Mouse (Mus musculus) CH12.LX (cell line): Measurements from ENCODE around the gene Slc22a15. TPM values are rescaled to one million over a fixed set of nuclear protein-coding genes. Genes with fewer than 3 reads are reported as not detected.

ENCODE experiments used
- DNase-seq: peaks from one replicate; pipeline ENCODE4 v3.0.0-alpha.2; 2013; ENCODE audit errors: extremely low read depth
- H3K27ac ChIP-seq: 2 replicates; pipeline ENCODE4 v1.5.1; 2012; ENCODE audit warnings: low read depth, mild to moderate bottlenecking, control low read depth, moderate library complexity; ENCODE audit not compliant: insufficient read depth
- H3K27me3 ChIP-seq: replicated peaks from 2 replicates; pipeline ENCODE3; 2012; ENCODE audit warnings: inconsistent platforms
- H3K36me3 ChIP-seq, 2 experiments: replicated peaks in 1 of 2; 2 replicates each; pipeline versions ENCODE3 to v1.6.1; 2012; ENCODE audit warnings: inconsistent platforms in 1 of 2, low read length in 1 of 2, mild to moderate bottlenecking in 1 of 2, mixed read lengths in 1 of 2, moderate library complexity in 1 of 2; ENCODE audit not compliant: control insufficient read depth in 1 of 2, insufficient read depth in 1 of 2
- H3K4me1 ChIP-seq, 2 experiments: 2 replicates each; pipeline ENCODE4 v1.6.1; 2012; ENCODE audit warnings: inconsistent platforms in 1 of 2, moderate library complexity in 1 of 2; ENCODE audit not compliant: insufficient read depth in 2 of 2, control insufficient read depth in 1 of 2
- H3K4me2 ChIP-seq: 2 replicates; pipeline ENCODE4 v1.6.1; 2012; ENCODE audit warnings: low read depth, mild to moderate bottlenecking, control low read depth; ENCODE audit not compliant: poor library complexity, insufficient read depth, severe bottlenecking
- H3K4me3 ChIP-seq, 3 experiments: fragments of 150-350 bp in 1 of 3; sonication (generic) in 1 of 3; replicated peaks in 1 of 3; 2 replicates each; pipeline versions ENCODE3 to v1.5.1; 2011 to 2012; ENCODE audit warnings: low read depth in 2 of 3, low read length in 2 of 3, mild to moderate bottlenecking in 2 of 3, moderate library complexity in 2 of 3, control low read depth in 1 of 3, improper control_type of control experiment in 1 of 3, inconsistent platforms in 1 of 3, mixed read lengths in 1 of 3; ENCODE audit not compliant: poor library complexity in 1 of 3
- H3K79me2 ChIP-seq: replicated peaks from 2 replicates; pipeline ENCODE4 v1.6.1; 2012; ENCODE audit warnings: mild to moderate bottlenecking, moderate library complexity; ENCODE audit not compliant: control insufficient read depth, poor library complexity, insufficient read depth, severe bottlenecking; ENCODE audit errors: extremely low read depth
- H3K9ac ChIP-seq: 2 replicates; pipeline ENCODE4 v1.6.1; 2012; ENCODE audit warnings: low read depth, mild to moderate bottlenecking, control low read depth, moderate library complexity; ENCODE audit not compliant: insufficient read depth
- H3K9me3 ChIP-seq: replicated peaks from 2 replicates; pipeline ENCODE3; 2012; ENCODE audit warnings: low read length, inconsistent platforms, mixed read lengths
- CHD2 ChIP-seq: IDR thresholded peaks from 2 replicates; pipeline ENCODE4 v1.6.1; 2011; ENCODE audit warnings: low read length, improper control_type of control experiment
- E2F4 ChIP-seq: IDR thresholded peaks from 2 replicates; pipeline ENCODE4 v1.6.1; 2011; ENCODE audit warnings: low read depth, low read length, improper control_type of control experiment; ENCODE audit not compliant: insufficient replicate concordance
- ELF1 ChIP-seq: IDR thresholded peaks from 2 replicates; pipeline ENCODE4 v1.6.1; 2014; ENCODE audit warnings: low read depth, mild to moderate bottlenecking, inconsistent platforms, low read length, improper control_type of control experiment
- ETS1 ChIP-seq: conservative IDR thresholded peaks from 2 replicates; pipeline ENCODE4 v1.6.1; 2012; ENCODE audit warnings: low read depth, mild to moderate bottlenecking, inconsistent platforms, low read length, improper control_type of control experiment, moderate library complexity
- GABPA ChIP-seq: IDR thresholded peaks from 2 replicates; pipeline ENCODE4 v1.6.1; 2012; ENCODE audit warnings: low read depth, low read length, improper control_type of control experiment, inconsistent platforms; ENCODE audit not compliant: insufficient replicate concordance
- HCFC1 ChIP-seq: IDR thresholded peaks from 2 replicates; pipeline ENCODE4 v1.6.1; 2012; ENCODE audit warnings: low read depth, mild to moderate bottlenecking, inconsistent platforms, low read length, improper control_type of control experiment
- IRF4 ChIP-seq: IDR thresholded peaks from 2 replicates; pipeline ENCODE4 v1.6.1; 2014; ENCODE audit warnings: low read depth, mild to moderate bottlenecking, inconsistent platforms, low read length, improper control_type of control experiment
- JUND ChIP-seq: conservative IDR thresholded peaks from 2 replicates; pipeline ENCODE4 v1.6.1; 2011; ENCODE audit warnings: low read depth, low read length, improper control_type of control experiment
- KAT2A ChIP-seq: IDR thresholded peaks from 2 replicates; pipeline ENCODE4 v1.6.1; 2012; ENCODE audit warnings: low read length, improper control_type of control experiment, inconsistent platforms; ENCODE audit not compliant: insufficient replicate concordance
- MAFK ChIP-seq: IDR thresholded peaks from 2 replicates; pipeline ENCODE4 v1.6.1; 2011; ENCODE audit warnings: low read length, improper control_type of control experiment; ENCODE audit not compliant: insufficient replicate concordance
- MAX ChIP-seq: IDR thresholded peaks from 2 replicates; pipeline ENCODE4 v1.6.1; 2011; ENCODE audit warnings: low read length, improper control_type of control experiment
- MAZ ChIP-seq: IDR thresholded peaks from 2 replicates; pipeline ENCODE4 v1.6.1; 2012; ENCODE audit warnings: low read depth, mild to moderate bottlenecking, inconsistent platforms, low read length, improper control_type of control experiment, moderate library complexity
- MXI1 ChIP-seq: IDR thresholded peaks from 2 replicates; pipeline ENCODE4 v1.6.1; 2011; ENCODE audit warnings: mild to moderate bottlenecking, low read depth, low read length, improper control_type of control experiment
- NELFE ChIP-seq: IDR thresholded peaks from 2 replicates; pipeline ENCODE4 v1.6.1; 2011; ENCODE audit warnings: low read depth, low read length, improper control_type of control experiment
- NRF1 ChIP-seq: IDR thresholded peaks from 2 replicates; pipeline ENCODE4 v1.6.1; 2014; ENCODE audit warnings: low read depth, mild to moderate bottlenecking, inconsistent platforms, low read length, improper control_type of control experiment, moderate library complexity
- POLR2A ChIP-seq: IDR thresholded peaks from 2 replicates; pipeline ENCODE4 v1.6.1; 2011; ENCODE audit warnings: low read depth, mild to moderate bottlenecking, improper control_type of control experiment, low read length
- RAD21 ChIP-seq: IDR thresholded peaks from 2 replicates; pipeline ENCODE4 v1.6.1; 2011; ENCODE audit warnings: low read depth, mild to moderate bottlenecking, low read length, improper control_type of control experiment, moderate library complexity
- SMC3 ChIP-seq: IDR thresholded peaks from 2 replicates; pipeline ENCODE4 v1.6.1; 2011; ENCODE audit warnings: low read depth, low read length, improper control_type of control experiment
- TBP ChIP-seq: conservative IDR thresholded peaks from 2 replicates; pipeline ENCODE4 v1.6.1; 2011; ENCODE audit warnings: low read depth, low read length, improper control_type of control experiment
- TCF12 ChIP-seq: IDR thresholded peaks from 2 replicates; pipeline ENCODE4 v1.6.1; 2014; ENCODE audit warnings: low read depth, mild to moderate bottlenecking, inconsistent platforms, low read length, improper control_type of control experiment
- USF1 ChIP-seq: IDR thresholded peaks from 2 replicates; pipeline ENCODE4 v1.6.1; 2014; ENCODE audit warnings: low read depth, mild to moderate bottlenecking, inconsistent platforms, low read length, improper control_type of control experiment
- USF2 ChIP-seq: conservative IDR thresholded peaks from 2 replicates; pipeline ENCODE4 v1.6.1; 2011; ENCODE audit warnings: low read depth, low read length, improper control_type of control experiment
- ZMIZ1 ChIP-seq: IDR thresholded peaks from 2 replicates; pipeline ENCODE4 v1.6.1; 2012; ENCODE audit warnings: low read depth, mild to moderate bottlenecking, inconsistent platforms, low read length, improper control_type of control experiment
- ZNF384 ChIP-seq: IDR thresholded peaks from 2 replicates; pipeline ENCODE4 v1.6.1; 2012; ENCODE audit warnings: low read depth, low read length, improper control_type of control experiment, inconsistent platforms
- dilution Hi-C: fragments of 300-500 bp; cut with MboI; formaldehyde crosslinking; loops from 2 replicates; pipeline ENCODE4 v1.14.3; 2020; ENCODE audit warnings: low sequenced_read_pairs; ENCODE audit not compliant: extremely low pct_unique_long_range_greater_than_20kb, extremely low pct_ligation_motif_present
- in situ Hi-C: fragments of 300-500 bp; cut with MboI; formaldehyde crosslinking; loops from 3 replicates; pipeline ENCODE4 v1.14.3; 2019; ENCODE audit warnings: low sequenced_read_pairs, low pct_ligation_motif_present, low pct_unique_long_range_greater_than_20kb, mixed read lengths
- polyA plus RNA-seq: library from polyadenylated mRNA; unstranded; fragments of >175 nt; gene quantifications from 2 replicates; pipeline ENCODE4 v1.2.1, GENCODE M21; 2012; ENCODE audit warnings: low read depth; ENCODE audit not compliant: insufficient read length
- total RNA-seq, 2 experiments: library from RNA; depleted of rRNA; stranded (reverse); fragments of 300-350 nt in 1 of 2; fragments of >200 nt in 1 of 2; gene quantifications; 2 replicates each; pipeline ENCODE4 v1.2.3; 2012 to 2014

The Slc22a15 gene
- total and polyA plus RNA-seq, 3 experiments: 1.8 to 7.6 (median 4.5) TPM

- no peak for TF ChIP-seq CHD2
- no peak for TF ChIP-seq TCF12
- no peak for TF ChIP-seq SMC3
- TF ChIP-seq POLR2A: no peak
- TF ChIP-seq MAFK: no peak
- TF ChIP-seq NRF1: no peak
- TF ChIP-seq IRF4: no peak
- TF ChIP-seq NELFE: no peak
- no peak for TF ChIP-seq JUND
- no peak for TF ChIP-seq MAZ
- TF ChIP-seq USF2: no peak
- TF ChIP-seq GABPA: no peak
- TF ChIP-seq ELF1: no peak
- no peak for TF ChIP-seq ZMIZ1
- no peak for TF ChIP-seq HCFC1
Observed at GRCm38 (mm10) chr3:101963501-101963900, 39.2 kb upstream of the Slc22a15 start.

DNA sequence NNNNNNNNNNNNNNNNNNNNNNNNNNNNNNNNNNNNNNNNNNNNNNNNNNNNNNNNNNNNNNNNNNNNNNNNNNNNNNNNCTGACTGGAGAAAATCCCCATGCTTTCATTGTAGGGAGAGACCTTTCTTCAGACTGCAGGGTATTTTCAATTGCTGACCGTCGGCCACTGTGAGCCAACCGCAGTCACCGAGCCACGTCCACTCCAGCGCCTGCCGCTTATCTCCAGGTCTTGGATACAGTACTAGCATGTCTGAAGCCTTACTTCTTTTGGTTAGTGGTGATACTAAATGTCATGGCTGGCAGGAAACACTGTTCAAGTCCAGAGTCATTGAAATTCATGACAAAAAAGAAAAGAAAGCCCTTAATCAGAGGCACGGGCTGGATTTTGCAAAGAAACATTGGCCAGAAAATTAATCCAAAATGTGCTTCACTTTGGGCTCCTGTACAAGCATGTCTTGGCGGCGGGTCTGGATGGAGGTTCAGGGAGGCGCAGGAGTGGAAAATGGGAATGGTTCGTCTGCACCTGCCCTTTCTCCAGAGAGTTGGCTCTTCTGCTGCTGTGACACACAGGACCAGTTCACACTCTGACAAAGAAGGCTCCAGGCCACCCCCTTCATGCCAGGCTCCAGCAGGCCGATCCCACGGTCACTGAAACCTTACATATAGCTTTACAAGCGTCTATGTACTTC lies 37.0 kb upstream of the Slc22a15 start:
- Histone ChIP-seq H3K36me3 (no peaks in the 10 kb centered on the region), H3K27ac (no peak overlapping the region), H3K9me3 (no peaks in the 10 kb centered on the region), H3K4me1 (no peaks in the 10 kb centered on the region), H3K4me3 (no peak overlapping the region), H3K4me2 (no peak overlapping the region), H3K27me3 (no peaks in the 10 kb centered on the region), H3K9ac (no peak overlapping the region), H3K79me2 (no peaks in the 10 kb centered on the region)
- dilution Hi-C loops (no loop called here), in situ Hi-C loops (no loop called here)
- no peak for DNase-seq
- TF ChIP-seq USF1: no peak
- TF ChIP-seq KAT2A: no peak
- TF ChIP-seq MXI1: no peak
- TF ChIP-seq IRF4: no peak
- TF ChIP-seq USF2: no peak
- no peak for TF ChIP-seq MAZ
- no peak for TF ChIP-seq TCF12
- TF ChIP-seq ETS1: no peak
- no peak for TF ChIP-seq SMC3
- no peak for TF ChIP-seq ZNF384
- no peak for TF ChIP-seq RAD21
- TF ChIP-seq HCFC1: no peak
- no peak for TF ChIP-seq E2F4
- no peak for TF ChIP-seq JUND
- TF ChIP-seq ELF1: no peak
- TF ChIP-seq POLR2A: no peak
- TF ChIP-seq MAX: no peak
- no peak for TF ChIP-seq TBP

More at GRCm38 (mm10) chr3:101963501-101963900, 39.2 kb upstream of the Slc22a15 start:
- H3K4me1 ChIP-seq: no peaks in the 10 kb centered on the region
- in situ Hi-C loops: no loop called here
- no peaks in the 10 kb centered on the region for H3K36me3 ChIP-seq
- H3K27ac ChIP-seq: no peak overlapping the region
- DNase-seq: no peak
- H3K4me3 ChIP-seq: no peak overlapping the region
- no peaks in the 10 kb centered on the region for H3K79me2 ChIP-seq
- dilution Hi-C loops: no loop called here
- no peak overlapping the region for H3K9ac ChIP-seq
- H3K9me3 ChIP-seq: no peaks in the 10 kb centered on the region
- no peaks in the 10 kb centered on the region for H3K27me3 ChIP-seq
- no peak overlapping the region for H3K4me2 ChIP-seq
